Mouse (Mus musculus) lung, embryonic 16.5 days (tissue): Measurements from ENCODE around the gene Tinf2. TPM values are rescaled to one million over a fixed set of nuclear protein-coding genes. Genes with fewer than 3 reads are reported as not detected.
A peak's percentile ranks its signal among the peaks of the same experiment; 100 is the strongest.

Source experiments
- ATAC-seq: fragments of 200-750 bp; cut with Nextera tagmentation; 2 replicates; pipeline ENCODE4 v1.8.0; 2017; ENCODE audit warnings: low read depth, mild to moderate bottlenecking, moderate library complexity
- H3K27ac ChIP-seq: fragments of 300-500 bp; sonication (generic); 2 replicates; pipeline ENCODE4 v1.5.1; 2014; ENCODE audit warnings: mild to moderate bottlenecking, control low read depth, low read length
- H3K27me3 ChIP-seq: fragments of 300-500 bp; sonication (generic); 2 replicates; pipeline ENCODE4 v1.6.1; 2014; ENCODE audit warnings: low read depth, low read length, mixed read lengths; ENCODE audit not compliant: control insufficient read depth, insufficient read depth
- H3K36me3 ChIP-seq: fragments of 300-500 bp; sonication (generic); 2 replicates; pipeline ENCODE4 v1.6.1; 2014; ENCODE audit warnings: low read length; ENCODE audit not compliant: control insufficient read depth, insufficient read depth
- H3K4me1 ChIP-seq: fragments of 300-500 bp; sonication (generic); replicated peaks from 2 replicates; pipeline ENCODE4 v1.6.1; 2014; ENCODE audit warnings: low read length, mixed read lengths; ENCODE audit not compliant: control insufficient read depth, insufficient read depth
- H3K4me2 ChIP-seq: fragments of 300-500 bp; sonication (generic); 2 replicates; pipeline ENCODE4 v1.6.1; 2014; ENCODE audit warnings: low read depth, low read length, control low read depth
- H3K4me3 ChIP-seq: fragments of 300-500 bp; sonication (generic); 2 replicates; pipeline ENCODE4 v1.5.1; 2014; ENCODE audit warnings: mild to moderate bottlenecking, low read length, control low read depth
- H3K9ac ChIP-seq: fragments of 300-500 bp; sonication (generic); 2 replicates; pipeline ENCODE4 v1.6.1; 2014; ENCODE audit warnings: low read length, control low read depth
- H3K9me3 ChIP-seq: fragments of 300-500 bp; sonication (generic); 2 replicates; pipeline ENCODE4 v1.6.1; 2016; ENCODE audit warnings: low read length; ENCODE audit not compliant: control insufficient read depth
- WGBS: fragments of 180-500 bp; shearing (Covaris S2); extraction: QIAGEN DNeasy Blood & Tissue Kit; methylation state at CpG from one replicate; pipeline ENCODE4 v1.1.7; 2014; 5-methylcytosine and 5-hydroxymethylcytosine counted together
- polyA plus RNA-seq: library from polyadenylated mRNA; unstranded; fragments of >200 nt; fragmentation: Nextera tagmentation; extraction: Ambion mirVana; gene quantifications from 2 replicates; pipeline ENCODE4 v1.2.1, GENCODE M21; 2015

The Tinf2 gene
- polyA plus RNA-seq, 1 experiment from 2014 or later: 45.5 TPM

- Histone ChIP-seq H3K4me2 (peak overlapping the region; percentile 87), H3K36me3 (peaks cover 19% of the 10 kb centered on the region), H3K27me3 (no peaks in the 10 kb centered on the region), H3K27ac (peak overlapping the region; percentile 97), H3K9me3 (no peaks in the 10 kb centered on the region), H3K4me1 (peaks cover 13% of the 10 kb centered on the region), H3K9ac (peak overlapping the region; percentile 98), H3K4me3 (peak overlapping the region; percentile 96)
- 14% methylated on average over 17 of the region's 17 CpGs for WGBS
- ATAC-seq: no peak
These were observed 37.2 kb downstream of the Tinf2 start for GRCm38 (mm10) chr14:55644261-55644888.

GRCm38 (mm10) chr14:55643060-55643907 lies 38.3 kb downstream of the Tinf2 start, which contains the start of gene Tm9sf1:
Gene Tm9sf1 (minus strand): TSS chr14:55643806.
- Histone ChIP-seq H3K4me2 (peak within 1 kb of the TSS; percentile 87), H3K4me3 (peak within 1 kb of the TSS; percentile 96), H3K27me3 (no peaks in the 10 kb centered on the region), H3K9me3 (no peaks in the 10 kb centered on the region), H3K9ac (peak within 1 kb of the TSS; percentile 98), H3K4me1 (peaks cover 13% of the 10 kb centered on the region), H3K36me3 (peaks cover 26% of the 10 kb centered on the region), H3K27ac (peak within 1 kb of the TSS; percentile 97)
- ATAC-seq: peak; percentile 90
- WGBS: under 1% methylated on average over 87 of the region's 89 CpGs

- H3K27ac ChIP-seq: peak overlapping the region; percentile 97
- H3K36me3 ChIP-seq: peaks cover 32% of the 10 kb centered on the region
- peaks cover 13% of the 10 kb centered on the region for H3K4me1 ChIP-seq
- 0 out of 2 replicates have a peak, but pooled peaks have one; percentile 20 for ATAC-seq
- no peaks in the 10 kb centered on the region for H3K27me3 ChIP-seq
- H3K9ac ChIP-seq: peak overlapping the region; percentile 98
- H3K9me3 ChIP-seq: no peaks in the 10 kb centered on the region
- 12% methylated on average over 8 of the region's 8 CpGs for WGBS
- peak overlapping the region; percentile 96 for H3K4me3 ChIP-seq
- H3K4me2 ChIP-seq: peak overlapping the region; percentile 87
These were observed 39.0 kb downstream of the Tinf2 start for GRCm38 (mm10) chr14:55642679-55643059.

GRCm38 (mm10) chr14:55641291-55641690 lies 40.3 kb downstream of the Tinf2 start:
- no peak for ATAC-seq
- Histone ChIP-seq H3K9me3 (no peaks in the 10 kb centered on the region), H3K4me2 (no peak overlapping the region)

GRCm38 (mm10) chr14:55640816-55641215 lies 40.8 kb downstream of the Tinf2 start:
- peaks cover 13% of the 10 kb centered on the region for H3K4me1 ChIP-seq
- H3K4me2 ChIP-seq: no peak overlapping the region
- no peak overlapping the region for H3K4me3 ChIP-seq
- H3K27ac ChIP-seq: no peak overlapping the region
- peaks cover 39% of the 10 kb centered on the region for H3K36me3 ChIP-seq
- no peak overlapping the region for H3K9ac ChIP-seq
- no peaks in the 10 kb centered on the region for H3K9me3 ChIP-seq
- H3K27me3 ChIP-seq: no peaks in the 10 kb centered on the region
- WGBS: 96% methylated on average over 14 of the region's 14 CpGs
- ATAC-seq: no peak

More at GRCm38 (mm10) chr14:55641291-55641690, 40.3 kb downstream of the Tinf2 start:
- H3K27me3 ChIP-seq: no peaks in the 10 kb centered on the region
- no peak overlapping the region for H3K27ac ChIP-seq
- no peak overlapping the region for H3K4me3 ChIP-seq
- H3K9ac ChIP-seq: no peak overlapping the region
- 91% methylated on average over 13 of the region's 13 CpGs for WGBS
- peaks cover 13% of the 10 kb centered on the region for H3K4me1 ChIP-seq
- peaks cover 38% of the 10 kb centered on the region for H3K36me3 ChIP-seq

GRCm38 (mm10) chr14:55637795-55638194 lies 43.8 kb downstream of the Tinf2 start, which contains the start of gene Gm49378:
Gene Gm49378 (minus strand): TSS chr14:55637895.
- H3K9me3 ChIP-seq: no peaks in the 10 kb centered on the region
- H3K4me1 ChIP-seq: peaks cover 12% of the 10 kb centered on the region; the same call in 1 of the 2 replicates
- H3K9ac ChIP-seq: no peak within 1 kb of the TSS
- peaks cover 48% of the 10 kb centered on the region for H3K36me3 ChIP-seq
- 97% methylated on average over 9 of the region's 9 CpGs for WGBS
- H3K27me3 ChIP-seq: no peaks in the 10 kb centered on the region
- H3K27ac ChIP-seq: no peak within 1 kb of the TSS
- no peak within 1 kb of the TSS for H3K4me2 ChIP-seq
- H3K4me3 ChIP-seq: no peak within 1 kb of the TSS
- ATAC-seq: no peak

GRCm38 (mm10) chr14:55635523-55636007 lies 46.1 kb downstream of the Tinf2 start, which contains the start of gene Ipo4:
Gene Ipo4 (minus strand): TSS chr14:55635957.
- peak within 1 kb of the TSS; percentile 69 for H3K27ac ChIP-seq
- 1% methylated on average over 33 of the region's 33 CpGs for WGBS
- no peaks in the 10 kb centered on the region for H3K27me3 ChIP-seq
- peak within 1 kb of the TSS; percentile 86 for H3K4me2 ChIP-seq
- H3K4me1 ChIP-seq: peaks cover 5% of the 10 kb centered on the region; the same call in 1 of the 2 replicates
- peak within 1 kb of the TSS; percentile 76 for H3K9ac ChIP-seq
- H3K4me3 ChIP-seq: peak within 1 kb of the TSS; percentile 69
- ATAC-seq: peak; percentile 94
- no peaks in the 10 kb centered on the region for H3K9me3 ChIP-seq
- peaks cover 58% of the 10 kb centered on the region for H3K36me3 ChIP-seq

- H3K4me3 ChIP-seq: peak overlapping the region; percentile 69
- H3K4me2 ChIP-seq: peak overlapping the region; percentile 86
- ATAC-seq: peak; percentile 40
- H3K27ac ChIP-seq: peak overlapping the region; percentile 69
- 4% methylated on average over 23 of the region's 23 CpGs for WGBS
- H3K27me3 ChIP-seq: no peaks in the 10 kb centered on the region
- H3K36me3 ChIP-seq: peaks cover 58% of the 10 kb centered on the region
- no peaks in the 10 kb centered on the region for H3K9me3 ChIP-seq
- H3K9ac ChIP-seq: peak overlapping the region; percentile 76
- peaks cover 5% of the 10 kb centered on the region; the same call in 1 of the 2 replicates for H3K4me1 ChIP-seq
These were observed 46.6 kb downstream of the Tinf2 start for GRCm38 (mm10) chr14:55634874-55635522.
